Mouse (Mus musculus): ENCODE data around the gene Akt3.

- no peak for TF ChIP-seq EP300 (IDR thresholded peaks at IDR 0.05)
- TF ChIP-seq CTCF (IDR thresholded peaks at IDR 0.05) = no peak
Measured at GRCm38 (mm10) chr1:177171300-177171699, 86.7 kb downstream of the Akt3 start.
